Mouse (Mus musculus) MEL (cell line): Measurements from ENCODE around the gene Arfip1.

Source experiments
- CHD1 ChIP-seq: IDR thresholded peaks from 2 replicates; pipeline ENCODE4 v1.6.1; 2012; ENCODE audit warnings: low read depth, mild to moderate bottlenecking, inconsistent platforms, low read length, improper control_type of control experiment
- CTCF ChIP-seq, 3 experiments: IDR thresholded peaks in 2 of 3; conservative IDR thresholded peaks in 1 of 3; 2 replicates each; pipeline ENCODE4 v1.5.1; 2011 to 2012; ENCODE audit warnings: low read length in 3 of 3, low read depth in 2 of 3, mild to moderate bottlenecking in 2 of 3, improper control_type of control experiment in 1 of 3, inconsistent platforms in 1 of 3, mixed read lengths in 1 of 3, moderate library complexity in 1 of 3; ENCODE audit not compliant: control insufficient read depth in 1 of 3, insufficient read depth in 1 of 3, poor library complexity in 1 of 3, severe bottlenecking in 1 of 3
- EP300 ChIP-seq, 2 experiments: IDR thresholded peaks; 2 replicates each; pipeline ENCODE4 v1.6.1; 2011; ENCODE audit warnings: improper control_type of control experiment in 2 of 2, low read length in 2 of 2, low read depth in 1 of 2, mild to moderate bottlenecking in 1 of 2
- GABPA ChIP-seq: IDR thresholded peaks from 2 replicates; pipeline ENCODE4 v1.6.1; 2012; ENCODE audit warnings: low read depth, mild to moderate bottlenecking, inconsistent platforms, low read length, improper control_type of control experiment, moderate library complexity
- GATA1 ChIP-seq: IDR thresholded peaks from 2 replicates; pipeline ENCODE4 v1.6.1; 2011; ENCODE audit warnings: low read depth, low read length, improper control_type of control experiment
- KAT2A ChIP-seq: conservative IDR thresholded peaks from 2 replicates; pipeline ENCODE4 v1.6.1; 2012; ENCODE audit warnings: low read depth, low read length, improper control_type of control experiment, inconsistent platforms
- MXI1 ChIP-seq: IDR thresholded peaks from 2 replicates; pipeline ENCODE4 v1.6.1; 2011; ENCODE audit warnings: mild to moderate bottlenecking, low read depth, low read length, improper control_type of control experiment
- MYC ChIP-seq: IDR thresholded peaks from 2 replicates; pipeline ENCODE4 v1.6.1; 2011; ENCODE audit warnings: low read depth, mild to moderate bottlenecking, low read length, improper control_type of control experiment, moderate library complexity
- POLR2A ChIP-seq, 2 experiments: IDR thresholded peaks; 2 replicates each; pipeline ENCODE4 v1.6.1; 2011 to 2012; ENCODE audit warnings: low read length in 2 of 2, mild to moderate bottlenecking in 2 of 2, control low read depth in 1 of 2, improper control_type of control experiment in 1 of 2, low read depth in 1 of 2, moderate library complexity in 1 of 2; ENCODE audit not compliant: control insufficient read depth in 1 of 2, insufficient read depth in 1 of 2, poor library complexity in 1 of 2
- TAL1 ChIP-seq: IDR thresholded peaks from 2 replicates; pipeline ENCODE4 v1.6.1; 2012; ENCODE audit warnings: mild to moderate bottlenecking, inconsistent platforms, low read length, moderate library complexity, mixed read lengths

DNA sequence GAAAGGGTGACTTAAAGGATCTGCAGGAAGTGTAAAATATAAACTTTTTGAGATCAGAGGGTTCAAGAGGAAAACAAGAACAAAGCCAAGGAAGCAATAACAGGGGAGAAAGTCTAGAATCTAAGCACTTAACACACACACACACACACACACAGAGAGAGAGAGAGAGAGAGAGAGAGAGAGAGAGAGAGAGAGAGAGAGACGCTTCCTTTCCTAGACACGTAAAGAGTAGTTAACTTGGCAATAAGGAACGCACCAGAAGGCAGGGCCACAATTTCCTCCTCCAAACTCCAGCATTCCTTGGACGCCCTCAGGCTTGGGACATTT, 766 bp downstream of the Arfip1 start:
- TF ChIP-seq POLR2A (IDR thresholded peaks at IDR 0.05; ENCODE audit: control insufficient read depth in 1 of 2, insufficient read depth in 1 of 2, low read depth in 1 of 2, low read length in 2 of 2, poor library complexity in 1 of 2) (no peak), KAT2A (no peak), MYC (no peak), GATA1 (no peak), EP300 (IDR thresholded peaks at IDR 0.05; ENCODE audit: low read depth in 1 of 2, low read length in 2 of 2) (no peak), MXI1 (no peak), CHD1 (no peak), GABPA (no peak), CTCF (IDR thresholded peaks at IDR 0.05 in 2 of 3, conservative IDR thresholded peaks at IDR 0.05 in 1 of 3; ENCODE audit: control insufficient read depth in 1 of 3, insufficient read depth in 1 of 3, low read depth in 2 of 3, low read length in 3 of 3, poor library complexity in 1 of 3, severe bottlenecking in 1 of 3) (no peak), TAL1 (no peak)
